Mouse (Mus musculus): Measurements from ENCODE around the gene Shc1.

DNA sequence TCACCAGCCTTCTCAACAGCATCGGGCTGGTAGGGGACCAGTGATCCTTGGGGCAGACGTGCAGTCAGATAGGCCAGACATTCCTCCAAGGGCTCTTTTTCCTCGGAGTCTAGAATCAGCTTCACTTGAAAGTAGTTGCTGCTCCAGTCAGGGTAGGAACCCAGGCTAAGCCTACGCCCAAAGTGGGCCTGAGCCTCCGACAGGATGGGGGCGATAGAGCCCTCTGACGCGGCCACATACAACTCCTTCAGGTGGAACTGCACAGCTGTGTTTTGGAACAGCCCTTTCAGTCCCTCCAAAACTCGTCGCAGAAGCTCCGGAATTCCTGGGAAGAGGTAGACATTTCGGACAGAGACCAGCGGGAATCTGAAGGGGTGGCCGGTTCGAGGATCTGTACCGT is 9.8 kb upstream of the Shc1 start:
- TF ChIP-seq CTCF (IDR thresholded peaks at IDR 0.05; ENCODE audit: control insufficient read depth, insufficient read depth, low read length) (no peak), POLR2A (IDR thresholded peaks at IDR 0.05; ENCODE audit: borderline replicate concordance, control insufficient read depth, low read depth, low read length) (no peak)

Measured in bone marrow, adult 2 months (tissue).